In the genomic region with DNA sequence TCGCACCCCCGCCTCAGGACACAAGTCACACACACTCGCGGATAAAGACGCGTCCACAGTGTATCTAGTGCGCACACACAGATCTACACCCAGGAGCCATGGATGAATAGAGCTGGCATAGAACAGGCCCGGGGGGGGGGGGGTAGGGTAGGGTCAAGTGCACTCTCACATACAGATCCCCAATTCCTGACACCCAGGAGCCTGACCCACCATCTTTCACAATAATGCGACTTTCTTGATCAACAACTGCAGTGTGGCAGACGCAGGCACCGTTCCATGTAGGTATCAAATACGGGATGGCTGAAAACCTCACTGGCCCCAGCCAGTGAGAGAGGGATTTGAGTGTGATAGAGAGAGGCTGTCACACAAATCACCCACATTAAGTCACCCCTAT, we compare ENCODE assay signal across 8 mouse cellular contexts. TPM values are rescaled to one million over a fixed set of nuclear protein-coding genes. Genes with fewer than 3 reads are reported as not detected.
DNase-seq lines count a peak whose midpoint lies in the region; ATAC-seq and TF ChIP-seq lines count a peak whose summit lies in the region.

No protein-coding gene starts in this region.

- H3K4me2 ChIP-seq in limb, embryonic 15.5 days: peak overlapping the region; percentile 96
- H3K4me2 ChIP-seq in stomach, postnatal 0 days (replicated peaks; ENCODE audit: low read depth): peak overlapping the region; percentile 90

- peak overlapping the region; percentile 60 for H3K9ac ChIP-seq in limb, embryonic 15.5 days
- peak overlapping the region; percentile 64 for H3K9ac ChIP-seq in stomach, postnatal 0 days (ENCODE audit: low read length)

- TF ChIP-seq POLR2A in spleen, adult 2 months (IDR thresholded peaks at IDR 0.05; ENCODE audit: low read depth, low read length): no peak

- no peaks in the 10 kb centered on the region for H3K36me3 ChIP-seq in spleen, adult 2 months (ENCODE audit: control insufficient read depth, insufficient read depth, low read length)
- peaks cover 17% of the 10 kb centered on the region for H3K36me3 ChIP-seq in limb, embryonic 15.5 days
- H3K36me3 ChIP-seq in stomach, postnatal 0 days (ENCODE audit: control insufficient read depth, insufficient read depth, low read length): peaks cover 3% of the 10 kb centered on the region; the same call in 1 of the 2 replicates

- peak overlapping the region; percentile 19; the same call in 1 of the 2 replicates for H3K4me3 ChIP-seq in spleen, adult 2 months (ENCODE audit: extremely low read depth, insufficient read depth, insufficient read length)
- H3K4me3 ChIP-seq in limb, embryonic 15.5 days: peak overlapping the region; percentile 54
- peak overlapping the region; percentile 44 for H3K4me3 ChIP-seq in stomach, postnatal 0 days (ENCODE audit: low read depth, low read length)

- 0 out of 2 replicates have a peak, but pooled peaks cover 3% of the 10 kb centered on the region for H3K27me3 ChIP-seq in spleen, adult 2 months (ENCODE audit: control insufficient read depth, insufficient read depth, low read length)
- no peaks in the 10 kb centered on the region for H3K27me3 ChIP-seq in limb, embryonic 15.5 days
- H3K27me3 ChIP-seq in stomach, postnatal 0 days (ENCODE audit: control insufficient read depth, insufficient read depth, low read length): no peaks in the 10 kb centered on the region

- TF ChIP-seq EP300 in stomach, postnatal 0 days (optimal IDR thresholded peaks at IDR 0.05): no peak

- H3K27ac ChIP-seq in spleen, adult 2 months (ENCODE audit: insufficient read depth, low read length): no peak overlapping the region
- H3K27ac ChIP-seq in limb, embryonic 15.5 days: no peak overlapping the region
- H3K27ac ChIP-seq in stomach, postnatal 0 days (replicated peaks): no peak overlapping the region

- peaks cover 5% of the 10 kb centered on the region; the same call in 1 of the 2 replicates for H3K4me1 ChIP-seq in spleen, adult 2 months (ENCODE audit: control insufficient read depth, insufficient read depth, insufficient read length)
- peaks cover 35% of the 10 kb centered on the region for H3K4me1 ChIP-seq in limb, embryonic 15.5 days
- no peaks in the 10 kb centered on the region for H3K4me1 ChIP-seq in stomach, postnatal 0 days (replicated peaks; ENCODE audit: control insufficient read depth, insufficient read depth)

- DNase-seq in frontal cortex, postnatal 14 days (ENCODE audit: low spot score in 2 of 2): no peak
- no peak for DNase-seq in spleen, adult 2 months (ENCODE audit: low read depth in 1 of 2, low spot score in 2 of 2)
- DNase-seq in spleen, postnatal 4 days (ENCODE audit: low spot score in 2 of 2): no peak
- DNase-seq in stomach, postnatal 0 days (ENCODE audit: low spot score): no peak
- no peak for DNase-seq in right cerebral cortex, postnatal 14 days
- no peak for DNase-seq in gastrocnemius, postnatal 25 days

- 9% methylated on average over 12 of the region's 12 CpGs for WGBS in spleen, adult 2 months
- 2% methylated on average over 12 of the region's 12 CpGs for WGBS in limb, embryonic 15.5 days
- 7% methylated on average over 12 of the region's 12 CpGs for WGBS in stomach, postnatal 0 days

- ATAC-seq in frontal cortex, adult (ENCODE audit: low TSS enrichment): peak; percentile 2; the same call in 1 of the 2 replicates
- ATAC-seq in limb, embryonic 15.5 days (ENCODE audit: insufficient number of reproducible peaks, low FRiP score, low TSS enrichment, low read depth): 0 out of 2 replicates have a peak, but pooled peaks have one; percentile 11
- peak; percentile 19; the same call in 1 of the 2 replicates for ATAC-seq in stomach, postnatal 0 days (ENCODE audit: low FRiP score, low TSS enrichment)

- no peak for TF ChIP-seq CTCF in spleen, adult 2 months (IDR thresholded peaks at IDR 0.05; ENCODE audit: extremely low read depth, insufficient read depth, insufficient read length, insufficient replicate concordance)
- TF ChIP-seq CTCF in stomach, postnatal 0 days (IDR thresholded peaks at IDR 0.05; ENCODE audit: low read depth): no peak

- H3K9me3 ChIP-seq in limb, embryonic 15.5 days: no peaks in the 10 kb centered on the region
- no peaks in the 10 kb centered on the region for H3K9me3 ChIP-seq in stomach, postnatal 0 days (ENCODE audit: control insufficient read depth, low read length)

RNA-seq across cellular contexts. Expression of a gene that starts 31.6 kb away (rescaled TPM):
- polyA plus RNA-seq in spleen, adult 2 months (2012; rRNA removed): 79.2 and 97.8 TPM in 2 replicates
- polyA plus RNA-seq in limb, embryonic 15.5 days (2015; fragmentation: Nextera tagmentation; extraction: Ambion mirVana): 4.4 and 6.2 TPM in 2 replicates
- 0.71 and 1.2 TPM in 2 replicates for polyA plus RNA-seq in stomach, postnatal 0 days (2015; fragmentation: Nextera tagmentation; extraction: Ambion mirVana)
- 10 to 100 TPM; 11.3 to 13.4 TPM for total RNA-seq in gastrocnemius, postnatal 25 days (2021)

RNA-seq across cellular contexts. Expression of a gene that starts 37.1 kb away (rescaled TPM):
- 12.3 and 13.5 TPM in 2 replicates for polyA plus RNA-seq in spleen, adult 2 months (2012; rRNA removed)
- polyA plus RNA-seq in limb, embryonic 15.5 days (2015; fragmentation: Nextera tagmentation; extraction: Ambion mirVana): 8.0 and 8.5 TPM in 2 replicates
- 2.2 and 2.7 TPM in 2 replicates for polyA plus RNA-seq in stomach, postnatal 0 days (2015; fragmentation: Nextera tagmentation; extraction: Ambion mirVana)
- total RNA-seq in gastrocnemius, postnatal 25 days (2021): 10 to 100 TPM; 16.4 to 20.8 TPM

Comparison
In these comparisons a context has a peak if more than half of its experiments do, and no peak if none do; other contexts are left out.
1. RNA of a gene that starts 31.6 kb away (polyA plus RNA-seq): 79.2 to 97.8 TPM in spleen, adult 2 months; 4.4 to 6.2 TPM in limb, embryonic 15.5 days and 0.71 to 1.2 TPM in stomach, postnatal 0 days; every median in the first group is over 10 times any median in the second.
2. Peak in every context shown above with its lines, with median percentiles within 50 percentile points of each other: ATAC-seq and H3K4me3 ChIP-seq.